Mouse (Mus musculus): ENCODE data around the gene Gm17018.

DNA sequence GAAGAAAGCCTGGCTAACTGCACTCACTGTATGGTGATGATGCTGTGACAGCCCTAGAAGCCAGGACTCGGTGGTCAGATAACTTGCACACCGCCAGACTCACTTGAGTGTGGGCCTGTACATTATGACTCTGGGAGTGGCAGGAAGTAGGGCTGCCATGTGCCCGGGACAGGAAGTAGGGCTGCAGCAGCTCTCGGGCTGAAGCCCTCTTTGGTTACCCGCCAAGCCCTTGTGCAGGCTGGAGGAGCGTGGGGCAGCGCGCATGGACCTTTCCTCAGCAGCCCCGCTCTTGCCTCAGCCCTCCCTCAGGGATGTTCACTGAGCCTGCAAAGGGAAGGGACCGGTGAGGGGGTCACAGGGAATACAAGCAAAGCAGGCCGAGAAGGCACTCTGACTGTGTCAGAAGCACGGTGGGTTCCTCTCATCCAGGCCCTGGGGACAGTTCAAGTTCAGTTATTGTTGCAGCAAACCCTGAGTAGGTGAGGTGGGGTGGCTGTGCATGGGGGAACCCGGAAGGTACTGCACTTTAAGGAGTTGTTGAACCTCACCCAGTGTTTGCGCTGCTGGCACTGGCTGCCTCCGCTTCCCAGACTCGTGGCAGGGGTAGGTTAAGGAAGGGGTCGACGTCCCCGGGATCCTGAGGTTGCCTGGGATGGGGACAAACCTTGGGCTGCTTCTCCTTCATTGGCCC is 14.7 kb downstream of the Gm17018 start:
- no peak for TF ChIP-seq MAX (IDR thresholded peaks at IDR 0.05)
- no peak for TF ChIP-seq USF1 (IDR thresholded peaks at IDR 0.05; ENCODE audit: low read depth)
- TF ChIP-seq CTCF (IDR thresholded peaks at IDR 0.05; ENCODE audit: control insufficient read depth, insufficient read depth, insufficient read length), result no peak

Measured in C2C12 (cell line).